Mouse (Mus musculus) MEL (cell line): ENCODE data around the gene Hsh2d. TPM values are rescaled to one million over a fixed set of nuclear protein-coding genes. Genes with fewer than 3 reads are reported as not detected.

Source experiments
- DNase-seq: peaks from one replicate; pipeline ENCODE4 v3.0.0; 2011; ENCODE audit warnings: low read depth, low spot score
- H3K27ac ChIP-seq: 2 replicates; pipeline ENCODE4 v1.5.1; 2012; ENCODE audit warnings: low read depth, mild to moderate bottlenecking, control low read depth, low read length, moderate library complexity; ENCODE audit not compliant: control insufficient read depth
- H3K27me3 ChIP-seq, 2 experiments: fragments of 150-350 bp in 1 of 2; sonication (generic) in 1 of 2; 2 replicates each; pipeline ENCODE4 v1.6.1; 2012; ENCODE audit warnings: low read length in 2 of 2, mild to moderate bottlenecking in 2 of 2, improper control_type of control experiment in 1 of 2, moderate library complexity in 1 of 2; ENCODE audit not compliant: insufficient read depth in 2 of 2, control insufficient read depth in 1 of 2
- H3K36me3 ChIP-seq, 2 experiments: 2 replicates each; pipeline ENCODE4 v1.6.1; 2012 to 2014; ENCODE audit warnings: low read length in 2 of 2, improper control_type of control experiment in 1 of 2, inconsistent platforms in 1 of 2, mild to moderate bottlenecking in 1 of 2; ENCODE audit not compliant: insufficient read depth in 2 of 2, control insufficient read depth in 1 of 2
- H3K4me1 ChIP-seq, 2 experiments: fragments of 150-350 bp in 1 of 2; sonication (generic) in 1 of 2; 2 replicates each; pipeline ENCODE4 v1.6.1; 2012; ENCODE audit warnings: low read length in 2 of 2, improper control_type of control experiment in 1 of 2, mild to moderate bottlenecking in 1 of 2; ENCODE audit not compliant: insufficient read depth in 2 of 2, control insufficient read depth in 1 of 2
- H3K4me3 ChIP-seq, 2 experiments: fragments of 150-350 bp in 1 of 2; sonication (generic) in 1 of 2; 2 replicates each; pipeline ENCODE4 v1.5.1; 2012; ENCODE audit warnings: low read depth in 2 of 2, low read length in 2 of 2, mild to moderate bottlenecking in 2 of 2, moderate library complexity in 2 of 2, control low read depth in 1 of 2, improper control_type of control experiment in 1 of 2; ENCODE audit not compliant: control insufficient read depth in 1 of 2, insufficient read depth in 1 of 2
- H3K79me2 ChIP-seq: 2 replicates; pipeline ENCODE4 v1.6.1; 2012; ENCODE audit warnings: mild to moderate bottlenecking, low read length, moderate library complexity; ENCODE audit not compliant: control insufficient read depth, poor library complexity, insufficient read depth
- H3K9ac ChIP-seq: 2 replicates; pipeline ENCODE4 v1.6.1; 2012; ENCODE audit warnings: low read depth, mild to moderate bottlenecking, control low read depth, low read length, moderate library complexity; ENCODE audit not compliant: control insufficient read depth, poor library complexity, severe bottlenecking
- H3K9me3 ChIP-seq: fragments of 150-350 bp; sonication (generic); replicated peaks from 2 replicates; pipeline ENCODE4 v1.6.1; 2012; ENCODE audit warnings: mild to moderate bottlenecking, low read length, improper control_type of control experiment, moderate library complexity; ENCODE audit not compliant: insufficient read depth
- BHLHE40 ChIP-seq: IDR thresholded peaks from 2 replicates; pipeline ENCODE4 v1.6.1; 2012; ENCODE audit warnings: low read depth, mild to moderate bottlenecking, inconsistent platforms, low read length, improper control_type of control experiment, borderline replicate concordance
- CTCF ChIP-seq, 3 experiments: IDR thresholded peaks in 2 of 3; conservative IDR thresholded peaks in 1 of 3; 2 replicates each; pipeline ENCODE4 v1.5.1; 2011 to 2012; ENCODE audit warnings: low read length in 3 of 3, low read depth in 2 of 3, mild to moderate bottlenecking in 2 of 3, improper control_type of control experiment in 1 of 3, inconsistent platforms in 1 of 3, mixed read lengths in 1 of 3, moderate library complexity in 1 of 3; ENCODE audit not compliant: control insufficient read depth in 1 of 3, insufficient read depth in 1 of 3, poor library complexity in 1 of 3, severe bottlenecking in 1 of 3
- EP300 ChIP-seq, 2 experiments: IDR thresholded peaks; 2 replicates each; pipeline ENCODE4 v1.6.1; 2011; ENCODE audit warnings: improper control_type of control experiment in 2 of 2, low read length in 2 of 2, low read depth in 1 of 2, mild to moderate bottlenecking in 1 of 2
- GATA1 ChIP-seq: IDR thresholded peaks from 2 replicates; pipeline ENCODE4 v1.6.1; 2011; ENCODE audit warnings: low read depth, low read length, improper control_type of control experiment
- HCFC1 ChIP-seq: IDR thresholded peaks from 2 replicates; pipeline ENCODE4 v1.6.1; 2012; ENCODE audit warnings: low read depth, mild to moderate bottlenecking, inconsistent platforms, low read length, improper control_type of control experiment, moderate library complexity
- KAT2A ChIP-seq: conservative IDR thresholded peaks from 2 replicates; pipeline ENCODE4 v1.6.1; 2012; ENCODE audit warnings: low read depth, low read length, improper control_type of control experiment, inconsistent platforms
- MAX ChIP-seq: IDR thresholded peaks from 2 replicates; pipeline ENCODE4 v1.6.1; 2011; ENCODE audit warnings: low read length, improper control_type of control experiment
- MEF2A ChIP-seq: IDR thresholded peaks from 2 replicates; pipeline ENCODE4 v1.6.1; 2014; ENCODE audit warnings: low read depth, mild to moderate bottlenecking, inconsistent platforms, low read length, improper control_type of control experiment; ENCODE audit not compliant: poor library complexity, insufficient replicate concordance, severe bottlenecking; ENCODE audit errors: extremely low read depth
- MXI1 ChIP-seq: IDR thresholded peaks from 2 replicates; pipeline ENCODE4 v1.6.1; 2011; ENCODE audit warnings: mild to moderate bottlenecking, low read depth, low read length, improper control_type of control experiment
- MYB ChIP-seq: IDR thresholded peaks from 2 replicates; pipeline ENCODE4 v1.6.1; 2011; ENCODE audit warnings: mild to moderate bottlenecking, low read depth, low read length, improper control_type of control experiment
- MYC ChIP-seq: IDR thresholded peaks from 2 replicates; pipeline ENCODE4 v1.6.1; 2011; ENCODE audit warnings: low read depth, mild to moderate bottlenecking, low read length, improper control_type of control experiment, moderate library complexity
- POLR2A ChIP-seq, 2 experiments: IDR thresholded peaks; 2 replicates each; pipeline ENCODE4 v1.6.1; 2011 to 2012; ENCODE audit warnings: low read length in 2 of 2, mild to moderate bottlenecking in 2 of 2, control low read depth in 1 of 2, improper control_type of control experiment in 1 of 2, low read depth in 1 of 2, moderate library complexity in 1 of 2; ENCODE audit not compliant: control insufficient read depth in 1 of 2, insufficient read depth in 1 of 2, poor library complexity in 1 of 2
- POLR2AphosphoS2 ChIP-seq: IDR thresholded peaks from 2 replicates; pipeline ENCODE4 v1.6.1; 2011; ENCODE audit warnings: low read length, improper control_type of control experiment
- POLR2AphosphoS5 ChIP-seq: IDR thresholded peaks from 2 replicates; pipeline ENCODE4 v1.6.1; 2012; ENCODE audit warnings: low read depth, borderline replicate concordance, mild to moderate bottlenecking, inconsistent platforms, low read length, moderate library complexity, mixed read lengths
- RAD21 ChIP-seq: IDR thresholded peaks from 2 replicates; pipeline ENCODE4 v1.6.1; 2011; ENCODE audit warnings: mild to moderate bottlenecking, low read depth, low read length, improper control_type of control experiment
- RCOR1 ChIP-seq: IDR thresholded peaks from 2 replicates; pipeline ENCODE4 v1.6.1; 2012; ENCODE audit warnings: low read depth, mild to moderate bottlenecking, inconsistent platforms, low read length, improper control_type of control experiment
- SIN3A ChIP-seq: IDR thresholded peaks from 2 replicates; pipeline ENCODE4 v1.6.1; 2012; ENCODE audit warnings: low read length, improper control_type of control experiment, inconsistent platforms
- TBP ChIP-seq: IDR thresholded peaks from 2 replicates; pipeline ENCODE4 v1.8.0; 2011; ENCODE audit warnings: low read depth, low read length, improper control_type of control experiment
- TCF12 ChIP-seq: IDR thresholded peaks from 2 replicates; pipeline ENCODE4 v1.6.1; 2014; ENCODE audit warnings: low read depth, mild to moderate bottlenecking, inconsistent platforms, low read length, improper control_type of control experiment, moderate library complexity
- UBTF ChIP-seq: IDR thresholded peaks from 2 replicates; pipeline ENCODE4 v1.6.1; 2012; ENCODE audit warnings: low read depth, mild to moderate bottlenecking, inconsistent platforms, low read length, improper control_type of control experiment, moderate library complexity, borderline replicate concordance; ENCODE audit not compliant: insufficient read depth
- USF1 ChIP-seq: IDR thresholded peaks from 2 replicates; pipeline ENCODE4 v1.6.1; 2014; ENCODE audit warnings: low read depth, mild to moderate bottlenecking, inconsistent platforms, low read length, improper control_type of control experiment, moderate library complexity
- ZMIZ1 ChIP-seq: IDR thresholded peaks from 2 replicates; pipeline ENCODE4 v1.6.1; 2012; ENCODE audit warnings: low read depth, mild to moderate bottlenecking, inconsistent platforms, low read length, improper control_type of control experiment, moderate library complexity
- ZNF384 ChIP-seq: IDR thresholded peaks from 2 replicates; pipeline ENCODE4 v1.6.1; 2012; ENCODE audit warnings: low read depth, mild to moderate bottlenecking, inconsistent platforms, low read length, improper control_type of control experiment
- polyA plus RNA-seq, 2 experiments: library from polyadenylated mRNA; stranded (reverse) in 1 of 2; unstranded in 1 of 2; fragments of >175 nt in 1 of 2; fragments of >200 nt in 1 of 2; gene quantifications; 2 replicates each; pipeline versions ENCODE4 v1.2.1 to v1.2.4; 2012; ENCODE audit warnings: low replicate concordance in 2 of 2, low read depth in 1 of 2; ENCODE audit not compliant: insufficient read length in 2 of 2, insufficient read depth in 1 of 2, missing spikeins in 1 of 2
- total RNA-seq: library from RNA; depleted of rRNA; stranded (reverse); fragments of 300-350 nt; gene quantifications from 2 replicates; pipeline ENCODE4 v1.2.3, GENCODE M21; 2012

Gene Hsh2d
- total and polyA plus RNA-seq, 3 experiments: 0.04 to 0.13 TPM; not detected in 1

DNA sequence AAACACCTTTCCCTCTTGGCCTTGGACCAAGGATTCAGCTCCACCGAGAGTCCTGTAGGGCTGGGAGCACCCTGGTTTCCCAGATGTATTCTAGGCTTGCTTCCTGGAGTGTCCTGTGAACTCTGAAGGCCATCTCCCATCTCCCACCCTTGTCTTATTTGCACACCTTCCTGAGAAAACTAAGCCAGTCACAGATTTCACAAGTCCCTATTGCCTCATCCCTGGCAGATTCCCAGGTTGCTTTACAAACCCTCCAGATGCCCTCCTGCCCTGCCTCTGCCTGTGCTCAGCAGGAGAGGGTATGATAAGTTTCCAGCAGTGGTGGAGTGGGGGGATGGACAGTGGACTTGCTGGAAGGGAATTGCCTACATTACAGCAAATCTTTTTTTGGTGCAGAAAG lies 43.4 kb upstream of the Hsh2d start:
- Histone ChIP-seq H3K9ac (no peak overlapping the region), H3K79me2 (no peaks in the 10 kb centered on the region), H3K36me3 (peaks cover 0 to under 1% of the 10 kb centered on the region in 2 experiments; a peak in 1 of 4 replicates), H3K4me1 (peaks cover 0 to 5% of the 10 kb centered on the region in 2 experiments; a peak in 2 of 4 replicates), H3K4me3 (no peak overlapping the region), H3K9me3 (no peaks in the 10 kb centered on the region), H3K27me3 (0 out of 4 replicates have a peak, but pooled peaks cover 0 to 1% of the 10 kb centered on the region in 2 experiments), H3K27ac (no peak overlapping the region)
- DNase-seq: no peak
- TF ChIP-seq TBP (no peak), MXI1 (no peak), RAD21 (no peak), GATA1 (no peak), MYC (no peak), MEF2A (no peak), TCF12 (no peak), EP300 (IDR thresholded peaks at IDR 0.05; ENCODE audit: low read depth in 1 of 2, low read length in 2 of 2) (no peak), MYB (no peak), ZNF384 (no peak), POLR2AphosphoS5 (no peak), MAX (no peak), SIN3A (no peak), USF1 (no peak), HCFC1 (no peak), POLR2AphosphoS2 (no peak), KAT2A (no peak)

DNA sequence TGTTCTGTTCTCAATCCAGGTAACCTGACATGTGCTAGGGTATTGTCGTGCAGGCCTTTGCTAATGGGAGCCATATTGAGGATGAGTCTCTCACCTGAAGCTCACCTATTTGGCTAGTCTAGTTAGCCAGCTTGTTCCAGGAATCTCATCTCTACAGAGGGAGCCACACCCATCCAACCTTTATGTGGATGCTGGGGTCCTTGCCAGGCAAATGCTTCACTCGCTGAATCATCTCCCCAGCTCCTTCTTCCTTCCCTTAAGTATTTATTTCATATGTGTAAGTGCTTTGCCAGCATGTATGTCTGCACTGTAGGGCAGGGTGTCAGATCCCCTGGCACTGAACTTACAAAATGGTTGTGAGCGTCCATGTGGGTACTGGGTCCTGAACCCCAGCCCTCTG lies 42.9 kb upstream of the Hsh2d start:
- Histone ChIP-seq H3K27ac (no peak overlapping the region), H3K4me3 (no peak overlapping the region), H3K9ac (no peak overlapping the region), H3K4me1 (peaks cover 4 to 9% of the 10 kb centered on the region in 2 experiments; a peak in 3 of 4 replicates), H3K36me3 (peaks cover 0 to 5% of the 10 kb centered on the region in 2 experiments; a peak in 2 of 4 replicates), H3K9me3 (no peaks in the 10 kb centered on the region), H3K79me2 (no peaks in the 10 kb centered on the region), H3K27me3 (0 out of 4 replicates have a peak, but pooled peaks cover 0 to 1% of the 10 kb centered on the region in 2 experiments)
- TF ChIP-seq KAT2A: no peak
- no peak for TF ChIP-seq HCFC1
- no peak for TF ChIP-seq CTCF (IDR thresholded peaks at IDR 0.05 in 2 of 3, conservative IDR thresholded peaks at IDR 0.05 in 1 of 3; ENCODE audit: control insufficient read depth in 1 of 3, insufficient read depth in 1 of 3, low read depth in 2 of 3, low read length in 3 of 3, poor library complexity in 1 of 3, severe bottlenecking in 1 of 3)
- TF ChIP-seq BHLHE40: no peak
- TF ChIP-seq UBTF: no peak
- TF ChIP-seq POLR2A (IDR thresholded peaks at IDR 0.05; ENCODE audit: control insufficient read depth in 1 of 2, insufficient read depth in 1 of 2, low read depth in 1 of 2, low read length in 2 of 2, poor library complexity in 1 of 2): no peak
- no peak for TF ChIP-seq ZMIZ1
- TF ChIP-seq ZNF384: no peak
- TF ChIP-seq RCOR1: no peak
- DNase-seq: no peak
